Comparison of ENCODE assay signal across 15 mouse cellular contexts in the genomic region with DNA sequence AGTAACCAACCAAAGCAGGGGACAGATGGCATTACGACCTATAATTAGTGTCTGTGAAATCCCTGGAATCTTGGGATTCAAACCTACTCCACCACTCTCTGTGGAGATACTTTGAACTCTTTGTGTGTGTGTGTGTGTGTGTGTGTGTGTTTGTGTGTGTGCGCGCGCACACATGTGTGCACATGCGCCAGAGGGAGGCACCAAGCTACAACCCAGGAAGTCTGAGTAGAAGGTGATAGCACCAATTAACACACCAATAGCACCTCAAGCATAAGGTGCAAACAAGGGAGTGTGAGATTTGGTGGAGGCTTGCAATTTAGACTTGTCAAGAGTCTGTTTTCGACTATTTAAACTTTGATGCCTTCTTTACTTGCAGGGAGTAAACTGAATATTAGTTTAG.
A peak's percentile ranks its signal among the peaks of the same experiment; 100 is the strongest.
DNase-seq lines count a peak whose midpoint lies in the region; ATAC-seq and TF ChIP-seq lines count a peak whose summit lies in the region.
"Had no signal": no experiment of that assay in that cellular context is flagged by ENCODE, and none has a peak within 500 bp of the region (broad histone marks: within the 10 kb centered on the region; RNA-seq: fewer than 3 reads in every experiment).

No protein-coding gene starts in this region.

- no peak overlapping the region for H3K4me3 ChIP-seq in forebrain, embryonic 11.5 days (ENCODE audit: low read depth, low read length)
- no peak overlapping the region for H3K4me3 ChIP-seq in forebrain, embryonic 10.5 days
- no peak overlapping the region for H3K4me3 ChIP-seq in limb, embryonic 12.5 days (replicated peaks)
- no peak overlapping the region for H3K4me3 ChIP-seq in limb, embryonic 10.5 days
- no peak overlapping the region for H3K4me3 ChIP-seq in forebrain, embryonic 14.5 days (ENCODE audit: low read depth, low read length)
- H3K4me3 ChIP-seq: hindbrain, embryonic 15.5 days; intestine, embryonic 15.5 days had no signal

- TF ChIP-seq POLR2A in brain, embryonic 14.5 days (IDR thresholded peaks at IDR 0.05; ENCODE audit: borderline replicate concordance, extremely low read depth, insufficient read depth, insufficient read length, poor library complexity, severe bottlenecking): no peak

- H3K27me3 ChIP-seq in forebrain, embryonic 11.5 days (ENCODE audit: control insufficient read depth, insufficient read depth, low read length): no peaks in the 10 kb centered on the region
- no peaks in the 10 kb centered on the region for H3K27me3 ChIP-seq in forebrain, embryonic 10.5 days (ENCODE audit: poor library complexity, severe bottlenecking)
- peaks cover 5% of the 10 kb centered on the region; the same call in 1 of the 2 replicates for H3K27me3 ChIP-seq in limb, embryonic 12.5 days
- H3K27me3 ChIP-seq in limb, embryonic 10.5 days (ENCODE audit: low read depth, poor library complexity, severe bottlenecking): no peaks in the 10 kb centered on the region
- H3K27me3 ChIP-seq in forebrain, embryonic 14.5 days (replicated peaks; ENCODE audit: control insufficient read depth, insufficient read depth, low read length): no peaks in the 10 kb centered on the region
- H3K27me3 ChIP-seq: hindbrain, embryonic 15.5 days; intestine, embryonic 15.5 days had no signal

- 82% methylated on average over 6 of the region's 6 CpGs for WGBS in forebrain, embryonic 11.5 days
- 89% methylated on average over 6 of the region's 6 CpGs for WGBS in forebrain, embryonic 10.5 days
- 74% methylated on average over 6 of the region's 6 CpGs for WGBS in limb, embryonic 12.5 days
- 77% methylated on average over 6 of the region's 6 CpGs for WGBS in limb, embryonic 10.5 days
- WGBS in forebrain, embryonic 14.5 days: 68% methylated on average over 6 of the region's 6 CpGs

- ATAC-seq in forebrain, embryonic 11.5 days (replicated peaks; ENCODE audit: low FRiP score): no peak
- no peak for ATAC-seq in limb, embryonic 12.5 days (ENCODE audit: insufficient number of reproducible peaks, insufficient read depth, low FRiP score, low TSS enrichment, low read depth)
- peak; percentile 48 for ATAC-seq in forebrain, embryonic 14.5 days
- no peak for ATAC-seq in inflammation-experienced regulatory T-cells, adult 6 months
- ATAC-seq: liver, postnatal 0 days had no signal

- TF ChIP-seq CTCF in brain, embryonic 14.5 days (IDR thresholded peaks at IDR 0.05; ENCODE audit: borderline replicate concordance, extremely low read depth, insufficient read depth, insufficient read length): no peak

- no peak overlapping the region for H3K27ac ChIP-seq in forebrain, embryonic 11.5 days (ENCODE audit: low read depth, low read length)
- H3K27ac ChIP-seq in forebrain, embryonic 10.5 days: no peak overlapping the region
- H3K27ac ChIP-seq in limb, embryonic 12.5 days: peak overlapping the region; percentile 62; the same call in 1 of the 2 replicates
- no peak overlapping the region for H3K27ac ChIP-seq in limb, embryonic 10.5 days
- peak overlapping the region; percentile 56; the same call in 1 of the 2 replicates for H3K27ac ChIP-seq in forebrain, embryonic 14.5 days (ENCODE audit: low read depth, low read length)
- H3K27ac ChIP-seq: hindbrain, embryonic 15.5 days; intestine, embryonic 15.5 days; macrophage had no signal

- H3K36me3 ChIP-seq in forebrain, embryonic 11.5 days (ENCODE audit: control insufficient read depth, insufficient read depth, low read length): no peaks in the 10 kb centered on the region
- H3K36me3 ChIP-seq in forebrain, embryonic 10.5 days (replicated peaks): no peaks in the 10 kb centered on the region
- H3K36me3 ChIP-seq in limb, embryonic 12.5 days: no peaks in the 10 kb centered on the region
- H3K36me3 ChIP-seq in limb, embryonic 10.5 days: no peaks in the 10 kb centered on the region
- no peaks in the 10 kb centered on the region for H3K36me3 ChIP-seq in forebrain, embryonic 14.5 days (ENCODE audit: control insufficient read depth, insufficient read depth, low read length)
- H3K36me3 ChIP-seq: hindbrain, embryonic 15.5 days; intestine, embryonic 15.5 days had no signal

- no peak overlapping the region for H3K4me2 ChIP-seq in forebrain, embryonic 11.5 days (ENCODE audit: low read depth, low read length, severe bottlenecking)
- 0 out of 2 replicates have a peak overlapping the region, but pooled peaks have one; percentile 28 for H3K4me2 ChIP-seq in limb, embryonic 12.5 days
- no peak overlapping the region for H3K4me2 ChIP-seq in forebrain, embryonic 14.5 days (ENCODE audit: low read length)
- H3K4me2 ChIP-seq: hindbrain, embryonic 15.5 days; intestine, embryonic 15.5 days; liver, embryonic 11.5 days had no signal

- H3K9ac ChIP-seq in forebrain, embryonic 11.5 days (ENCODE audit: low read length): no peak overlapping the region
- H3K9ac ChIP-seq in limb, embryonic 12.5 days (replicated peaks): no peak overlapping the region
- H3K9ac ChIP-seq in forebrain, embryonic 14.5 days (ENCODE audit: low read length): no peak overlapping the region
- H3K9ac ChIP-seq: hindbrain, embryonic 15.5 days; intestine, embryonic 15.5 days; liver, postnatal 0 days had no signal

- no peaks in the 10 kb centered on the region for H3K9me3 ChIP-seq in forebrain, embryonic 11.5 days (ENCODE audit: control insufficient read depth, low read length)
- H3K9me3 ChIP-seq in forebrain, embryonic 10.5 days: no peaks in the 10 kb centered on the region
- H3K9me3 ChIP-seq in limb, embryonic 12.5 days: no peaks in the 10 kb centered on the region
- H3K9me3 ChIP-seq in limb, embryonic 10.5 days (replicated peaks): no peaks in the 10 kb centered on the region
- H3K9me3 ChIP-seq in forebrain, embryonic 14.5 days (replicated peaks; ENCODE audit: control insufficient read depth, low read length): no peaks in the 10 kb centered on the region
- H3K9me3 ChIP-seq: hindbrain, embryonic 15.5 days; intestine, embryonic 15.5 days had no signal

- DNase-seq in forebrain, embryonic 11.5 days (ENCODE audit: low spot score): peak; percentile 43
- DNase-seq in forebrain, embryonic 10.5 days (ENCODE audit: extremely low spot score, low spot score): no peak
- no peak for DNase-seq in limb, embryonic 10.5 days (ENCODE audit: low spot score)
- DNase-seq in brain, embryonic 14.5 days (ENCODE audit: low read depth): peak; percentile 79
- DNase-seq in forebrain, embryonic 14.5 days (ENCODE audit: low spot score): peak; percentile 58
- DNase-seq in cerebellum, adult 8-10 months: no peak
- DNase-seq: gastrocnemius, postnatal 14 days; liver, postnatal 0 days; thymus, adult 18-20 months had no signal

- no peaks in the 10 kb centered on the region for H3K4me1 ChIP-seq in forebrain, embryonic 11.5 days (replicated peaks; ENCODE audit: control insufficient read depth, insufficient read depth, low read length)
- H3K4me1 ChIP-seq in forebrain, embryonic 10.5 days: peaks cover 17% of the 10 kb centered on the region
- H3K4me1 ChIP-seq in limb, embryonic 12.5 days (replicated peaks): peaks cover 63% of the 10 kb centered on the region
- peaks cover 31% of the 10 kb centered on the region for H3K4me1 ChIP-seq in limb, embryonic 10.5 days
- peaks cover 9% of the 10 kb centered on the region for H3K4me1 ChIP-seq in forebrain, embryonic 14.5 days (ENCODE audit: control insufficient read depth, insufficient read depth, low read length)

Comparison
In these comparisons a context has a peak if more than half of its experiments do, and no peak if none do; other contexts are left out.
1. DNase-seq: peak in forebrain, embryonic 11.5 days (single experiment), brain, embryonic 14.5 days (single experiment) and forebrain, embryonic 14.5 days (single experiment); none in forebrain, embryonic 10.5 days (single experiment), limb, embryonic 10.5 days (single experiment) and cerebellum, adult 8-10 months (single experiment).
2. H3K27ac ChIP-seq: peak in limb, embryonic 12.5 days (single experiment) and forebrain, embryonic 14.5 days (single experiment); none in forebrain, embryonic 11.5 days (single experiment), forebrain, embryonic 10.5 days (single experiment) and limb, embryonic 10.5 days (single experiment).